Mouse (Mus musculus) midbrain, embryonic 16.5 days (tissue): ENCODE data around the gene 2900011O08Rik. TPM values are rescaled to one million over a fixed set of nuclear protein-coding genes. Genes with fewer than 3 reads are reported as not detected.

ENCODE experiments used
- ATAC-seq: fragments of 200-750 bp; cut with Nextera tagmentation; 2 replicates; pipeline ENCODE4 v1.8.0; 2017; ENCODE audit warnings: moderate TSS enrichment
- H3K27ac ChIP-seq: fragments of 300-500 bp; sonication (generic); 2 replicates; pipeline ENCODE4 v1.5.1; 2014; ENCODE audit warnings: mild to moderate bottlenecking, low read length, mixed read lengths
- H3K27me3 ChIP-seq: fragments of 300-500 bp; sonication (generic); 2 replicates; pipeline ENCODE4 v1.6.1; 2014; ENCODE audit warnings: low read depth, low read length, mixed read lengths; ENCODE audit not compliant: control insufficient read depth, insufficient read depth
- H3K36me3 ChIP-seq: fragments of 300-500 bp; sonication (generic); 2 replicates; pipeline ENCODE4 v1.6.1; 2014; ENCODE audit warnings: mild to moderate bottlenecking, low read length, moderate library complexity, mixed read lengths; ENCODE audit not compliant: control insufficient read depth, insufficient read depth
- H3K4me1 ChIP-seq: fragments of 300-500 bp; sonication (generic); 2 replicates; pipeline ENCODE4 v1.6.1; 2014; ENCODE audit warnings: mild to moderate bottlenecking, low read length, mixed read lengths; ENCODE audit not compliant: control insufficient read depth, insufficient read depth
- H3K4me2 ChIP-seq: fragments of 300-500 bp; sonication (generic); 2 replicates; pipeline ENCODE4 v1.6.1; 2014; ENCODE audit warnings: mild to moderate bottlenecking, low read length, mixed read lengths
- H3K4me3 ChIP-seq: fragments of 300-500 bp; sonication (generic); 2 replicates; pipeline ENCODE4 v1.5.1; 2014; ENCODE audit warnings: low read depth, mild to moderate bottlenecking, low read length, moderate library complexity, mixed read lengths
- H3K9ac ChIP-seq: fragments of 300-500 bp; sonication (generic); 2 replicates; pipeline ENCODE4 v1.6.1; 2014; ENCODE audit warnings: low read depth, low read length, mixed read lengths
- H3K9me3 ChIP-seq: fragments of 300-500 bp; sonication (generic); replicated peaks from 2 replicates; pipeline ENCODE4 v1.6.1; 2014; ENCODE audit warnings: mild to moderate bottlenecking, low read length, mixed read lengths; ENCODE audit not compliant: control insufficient read depth, poor library complexity, severe bottlenecking
- WGBS: fragments of 180-500 bp; shearing (Covaris S2); extraction: QIAGEN DNeasy Blood & Tissue Kit; methylation state at CpG from one replicate; pipeline ENCODE4 v1.1.7; 2014; 5-methylcytosine and 5-hydroxymethylcytosine counted together
- polyA plus RNA-seq: library from polyadenylated mRNA; unstranded; fragments of >200 nt; fragmentation: Nextera tagmentation; extraction: Ambion mirVana; gene quantifications from 2 replicates; pipeline ENCODE4 v1.2.1, GENCODE M21; 2015

Gene 2900011O08Rik
- polyA plus RNA-seq, 1 experiment from 2014 or later, result 216 TPM

GRCm38 (mm10) chr16:14130796-14131195, 144.4 kb downstream of the 2900011O08Rik start:
- 94% methylated on average over 7 of the region's 7 CpGs for WGBS
- ATAC-seq, result no peak

GRCm38 (mm10) chr16:14131376-14131775, 145.0 kb downstream of the 2900011O08Rik start:
- Histone ChIP-seq H3K4me2 (no peak overlapping the region), H3K4me3 (no peak overlapping the region), H3K36me3 (peaks cover 39% of the 10 kb centered on the region), H3K9me3 (no peaks in the 10 kb centered on the region), H3K27ac (no peak overlapping the region), H3K4me1 (no peaks in the 10 kb centered on the region), H3K9ac (no peak overlapping the region), H3K27me3 (no peaks in the 10 kb centered on the region)
- ATAC-seq, result no peak
- 85% methylated on average over 3 of the region's 3 CpGs for WGBS

More at GRCm38 (mm10) chr16:14130796-14131195, 144.4 kb downstream of the 2900011O08Rik start:
- H3K27ac ChIP-seq, result no peak overlapping the region
- H3K36me3 ChIP-seq, result peaks cover 44% of the 10 kb centered on the region
- H3K9me3 ChIP-seq, result no peaks in the 10 kb centered on the region
- H3K4me3 ChIP-seq, result no peak overlapping the region
- H3K27me3 ChIP-seq, result no peaks in the 10 kb centered on the region
- H3K4me2 ChIP-seq, result no peak overlapping the region
- no peak overlapping the region for H3K9ac ChIP-seq
- H3K4me1 ChIP-seq, result no peaks in the 10 kb centered on the region

GRCm38 (mm10) chr16:14131838-14132237, 145.4 kb downstream of the 2900011O08Rik start:
- WGBS, result 92% methylated on average over 5 of the region's 5 CpGs
- H3K36me3 ChIP-seq, result peaks cover 39% of the 10 kb centered on the region

GRCm38 (mm10) chr16:14135014-14135413, 148.6 kb downstream of the 2900011O08Rik start:
- ATAC-seq, result no peak
- no peak overlapping the region for H3K27ac ChIP-seq
- no peak overlapping the region for H3K4me2 ChIP-seq
- no peaks in the 10 kb centered on the region for H3K9me3 ChIP-seq
- WGBS, result 94% methylated on average over 2 of the region's 2 CpGs
- H3K27me3 ChIP-seq, result no peaks in the 10 kb centered on the region
- no peak overlapping the region for H3K4me3 ChIP-seq
- no peaks in the 10 kb centered on the region for H3K4me1 ChIP-seq
- H3K9ac ChIP-seq, result no peak overlapping the region
- H3K36me3 ChIP-seq, result peaks cover 28% of the 10 kb centered on the region

More at GRCm38 (mm10) chr16:14131838-14132237, 145.4 kb downstream of the 2900011O08Rik start:
- Histone ChIP-seq H3K27ac (no peak overlapping the region), H3K9ac (no peak overlapping the region), H3K4me1 (no peaks in the 10 kb centered on the region), H3K9me3 (no peaks in the 10 kb centered on the region), H3K27me3 (no peaks in the 10 kb centered on the region), H3K4me3 (no peak overlapping the region), H3K4me2 (no peak overlapping the region)
- ATAC-seq, result no peak

- Histone ChIP-seq H3K27me3 (no peaks in the 10 kb centered on the region), H3K27ac (no peak overlapping the region), H3K9me3 (no peaks in the 10 kb centered on the region), H3K4me2 (no peak overlapping the region), H3K9ac (no peak overlapping the region), H3K4me1 (no peaks in the 10 kb centered on the region), H3K36me3 (peaks cover 24% of the 10 kb centered on the region), H3K4me3 (no peak overlapping the region)
- 77% methylated on average over 1 of the region's 1 CpGs for WGBS
- ATAC-seq, result no peak
Measured at GRCm38 (mm10) chr16:14137976-14138561, 151.7 kb downstream of the 2900011O08Rik start.

DNA sequence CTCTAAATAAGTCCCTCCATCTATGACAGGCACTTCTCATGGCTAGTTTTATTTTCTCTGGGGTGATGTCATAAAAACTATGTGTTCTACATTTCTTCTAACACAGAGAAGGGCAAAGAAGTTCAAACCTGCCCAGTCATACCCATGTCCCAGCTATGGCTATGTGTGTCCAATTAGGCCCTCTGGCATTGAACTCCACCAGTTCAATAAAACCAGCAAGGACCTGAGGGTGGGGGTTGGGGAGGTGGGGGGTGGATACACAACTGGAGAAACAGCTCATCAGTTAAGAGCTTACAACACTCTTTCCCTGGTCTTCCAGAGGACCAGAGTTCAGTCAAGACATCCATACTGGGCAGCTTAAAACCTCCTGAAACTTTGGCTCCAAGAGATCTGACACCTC, 152.7 kb downstream of the 2900011O08Rik start:
- no peaks in the 10 kb centered on the region for H3K9me3 ChIP-seq
- no peaks in the 10 kb centered on the region for H3K27me3 ChIP-seq
- no peak overlapping the region for H3K27ac ChIP-seq
- H3K4me1 ChIP-seq, result no peaks in the 10 kb centered on the region
- no peak overlapping the region for H3K4me2 ChIP-seq
- H3K36me3 ChIP-seq, result peaks cover 22% of the 10 kb centered on the region
- no peak overlapping the region for H3K4me3 ChIP-seq
- ATAC-seq, result no peak
- no peak overlapping the region for H3K9ac ChIP-seq

DNA sequence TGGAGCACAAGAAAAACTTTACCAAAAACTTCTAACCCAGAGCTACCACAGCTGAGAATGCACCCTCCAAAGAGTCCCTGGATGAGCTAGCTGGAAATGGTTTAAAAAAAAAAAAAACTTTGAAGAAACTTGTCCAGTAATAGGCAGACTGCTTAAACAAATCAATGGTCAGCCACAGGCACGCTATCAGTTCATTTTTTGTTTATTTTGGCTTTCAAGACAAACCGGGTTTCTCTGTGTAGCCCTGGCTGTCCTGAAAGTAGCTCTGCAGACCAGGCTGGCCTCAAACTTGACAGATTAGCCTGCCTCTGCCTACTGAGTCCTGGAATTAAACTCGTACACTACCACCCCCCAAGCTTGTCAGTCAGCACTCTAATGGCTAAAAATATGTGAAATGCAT, 156.9 kb downstream of the 2900011O08Rik start:
- Histone ChIP-seq H3K9me3 (no peaks in the 10 kb centered on the region), H3K4me3 (no peak overlapping the region), H3K4me1 (no peaks in the 10 kb centered on the region), H3K27me3 (no peaks in the 10 kb centered on the region), H3K36me3 (peaks cover 28% of the 10 kb centered on the region), H3K27ac (no peak overlapping the region), H3K4me2 (no peak overlapping the region), H3K9ac (no peak overlapping the region)
- ATAC-seq, result no peak
- WGBS, result 94% methylated on average over 3 of the region's 3 CpGs

GRCm38 (mm10) chr16:14147712-14148111, 161.3 kb downstream of the 2900011O08Rik start:
- no peak for ATAC-seq
- Histone ChIP-seq H3K4me3 (no peak overlapping the region), H3K4me2 (no peak overlapping the region), H3K27ac (no peak overlapping the region), H3K36me3 (peaks cover 34% of the 10 kb centered on the region), H3K9me3 (no peaks in the 10 kb centered on the region), H3K27me3 (no peaks in the 10 kb centered on the region), H3K4me1 (no peaks in the 10 kb centered on the region), H3K9ac (no peak overlapping the region)
